Mouse (Mus musculus) liver, embryonic 14.5 days (tissue): ENCODE data around the gene Vezt. TPM values are rescaled to one million over a fixed set of nuclear protein-coding genes. Genes with fewer than 3 reads are reported as not detected.

Experiments used
- ATAC-seq: fragments of 200-750 bp; cut with Nextera tagmentation; 2 replicates; pipeline ENCODE4 v1.8.0; 2017; ENCODE audit warnings: moderate number of reproducible peaks, mild to moderate bottlenecking, moderate library complexity; ENCODE audit not compliant: insufficient read depth
- DNase-seq, 3 experiments: peaks; one replicate each; pipeline ENCODE4 v3.0.0-alpha.2; 2012 to 2013; ENCODE audit warnings: low read depth in 3 of 3, low spot score in 3 of 3
- H3K27ac ChIP-seq: fragments of 300-500 bp; sonication (generic); 2 replicates; pipeline ENCODE4 v1.5.1; 2014; ENCODE audit warnings: moderate library complexity, mild to moderate bottlenecking, control low read depth, inconsistent platforms
- H3K27me3 ChIP-seq: fragments of 300-500 bp; sonication (generic); 2 replicates; pipeline ENCODE4 v1.6.1; 2014; ENCODE audit warnings: mild to moderate bottlenecking, low read length, moderate library complexity; ENCODE audit not compliant: control insufficient read depth, insufficient read depth
- H3K36me3 ChIP-seq: fragments of 300-500 bp; sonication (generic); replicated peaks from 2 replicates; pipeline ENCODE4 v1.6.1; 2014; ENCODE audit warnings: low read depth; ENCODE audit not compliant: control insufficient read depth, insufficient read depth
- H3K4me1 ChIP-seq, 2 experiments: fragments of 200-500 bp in 1 of 2; fragments of 300-500 bp in 1 of 2; sonication (generic) in 1 of 2; replicated peaks; 2 replicates each; pipeline ENCODE4 v1.6.1; 2012 to 2014; ENCODE audit warnings: antibody characterized with exemption in 1 of 2, inconsistent platforms in 1 of 2, low read length in 1 of 2; ENCODE audit not compliant: control insufficient read depth in 2 of 2, insufficient read depth in 2 of 2
- H3K4me2 ChIP-seq: fragments of 300-500 bp; sonication (generic); 2 replicates; pipeline ENCODE4 v1.6.1; 2014; ENCODE audit warnings: low read depth, mild to moderate bottlenecking, control low read depth, moderate library complexity
- H3K4me3 ChIP-seq, 2 experiments: fragments of 200-500 bp in 1 of 2; fragments of 300-500 bp in 1 of 2; sonication (generic) in 1 of 2; 2 replicates each; pipeline ENCODE4 v1.5.1; 2012 to 2014; ENCODE audit warnings: low read depth in 2 of 2, low read length in 2 of 2, mild to moderate bottlenecking in 2 of 2, control low read depth in 1 of 2, inconsistent platforms in 1 of 2, moderate library complexity in 1 of 2; ENCODE audit not compliant: insufficient read depth in 1 of 2
- H3K9ac ChIP-seq: fragments of 300-500 bp; sonication (generic); replicated peaks from 2 replicates; pipeline ENCODE4 v1.6.1; 2014; ENCODE audit warnings: mild to moderate bottlenecking, control low read depth, moderate library complexity
- H3K9me3 ChIP-seq: fragments of 300-500 bp; sonication (generic); 2 replicates; pipeline ENCODE4 v1.6.1; 2016; ENCODE audit warnings: low read length, mixed read lengths; ENCODE audit not compliant: control insufficient read depth
- CTCF ChIP-seq: IDR thresholded peaks from 2 replicates; pipeline ENCODE4 v1.5.1; 2016; ENCODE audit warnings: antibody characterized with exemption, low read depth, control low read depth
- EP300 ChIP-seq: IDR thresholded peaks from 2 replicates; pipeline ENCODE4 v1.6.1; 2016; ENCODE audit warnings: antibody characterized with exemption, low read depth
- WGBS: fragments of 180-500 bp; shearing (Covaris S2); extraction: QIAGEN DNeasy Blood & Tissue Kit; methylation state at CpG from one replicate; pipeline ENCODE4 v1.1.7; 2014; ENCODE audit not compliant: insufficient replicate concordance; 5-methylcytosine and 5-hydroxymethylcytosine counted together
- polyA plus RNA-seq, 2 experiments: library from polyadenylated mRNA; depleted of rRNA in 1 of 2; stranded (reverse) in 1 of 2; unstranded in 1 of 2; fragments of >200 nt; fragmentation: Nextera tagmentation in 1 of 2; extraction: Ambion mirVana in 1 of 2; gene quantifications; 2 replicates each; pipeline versions ENCODE4 v1.2.1 to v1.2.3; 2012 to 2014

The Vezt gene
- polyA plus RNA-seq, 2 experiments: 6.6 to 12.7 TPM

DNA sequence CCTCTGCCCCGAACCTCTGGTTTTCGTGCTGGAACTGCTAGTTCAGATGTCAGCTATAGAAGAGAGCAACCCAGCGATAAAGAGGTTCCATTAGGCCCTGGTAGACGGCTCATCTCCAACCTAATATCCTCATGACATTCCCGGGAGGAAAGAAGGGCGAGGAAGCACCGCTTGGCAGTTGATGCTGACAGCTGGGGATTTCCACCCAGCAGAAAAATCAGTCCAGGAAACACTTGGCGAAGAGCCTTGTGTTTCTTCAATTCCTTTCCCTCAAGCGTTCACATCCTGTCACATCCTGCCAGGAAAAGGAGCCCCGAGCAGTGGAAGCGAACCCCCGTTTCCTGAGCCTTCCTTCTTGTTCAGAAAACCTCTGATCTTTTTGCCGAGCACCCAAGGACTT is 116.4 kb downstream of the Vezt start:
- ATAC-seq (no peak), DNase-seq (no peak)
- Histone ChIP-seq H3K4me3 (no peak overlapping the region), H3K4me2 (no peak overlapping the region), H3K36me3 (no peaks in the 10 kb centered on the region), H3K4me1 (peaks cover 14 to 27% of the 10 kb centered on the region in 2 experiments), H3K9ac (no peak overlapping the region), H3K27me3 (no peaks in the 10 kb centered on the region), H3K9me3 (no peaks in the 10 kb centered on the region), H3K27ac (no peak overlapping the region)
- TF ChIP-seq EP300 (no peak), CTCF (no peak)
- 34% methylated on average over 13 of the region's 13 CpGs for WGBS

DNA sequence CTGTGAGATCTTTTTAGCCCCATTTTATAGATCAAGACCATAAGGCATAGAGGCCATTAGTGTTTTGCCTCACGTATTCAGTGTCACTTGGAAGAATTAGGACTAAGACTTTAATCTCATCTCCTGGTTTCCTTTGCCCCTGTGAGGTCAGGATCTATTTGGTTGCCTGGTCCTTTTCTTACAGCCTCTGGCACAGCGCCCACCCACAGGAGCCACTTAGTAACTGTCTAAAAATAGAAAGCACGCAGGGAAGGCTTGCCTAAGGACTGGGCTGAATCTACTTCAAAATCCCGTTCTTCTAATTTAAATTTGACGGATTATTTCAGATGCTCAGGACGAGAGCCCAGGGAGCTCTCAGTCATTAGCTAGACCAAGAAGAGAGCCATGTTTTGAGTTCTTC is 116.9 kb downstream of the Vezt start:
- no peak for TF ChIP-seq EP300
- 44% methylated on average over 6 of the region's 6 CpGs for WGBS
- DNase-seq: no peak
- Histone ChIP-seq H3K4me2 (no peak overlapping the region), H3K36me3 (no peaks in the 10 kb centered on the region), H3K9ac (no peak overlapping the region), H3K27me3 (no peaks in the 10 kb centered on the region), H3K4me3 (no peak overlapping the region), H3K9me3 (no peaks in the 10 kb centered on the region), H3K27ac (no peak overlapping the region), H3K4me1 (peaks cover 14 to 30% of the 10 kb centered on the region in 2 experiments)
- no peak for ATAC-seq

DNA sequence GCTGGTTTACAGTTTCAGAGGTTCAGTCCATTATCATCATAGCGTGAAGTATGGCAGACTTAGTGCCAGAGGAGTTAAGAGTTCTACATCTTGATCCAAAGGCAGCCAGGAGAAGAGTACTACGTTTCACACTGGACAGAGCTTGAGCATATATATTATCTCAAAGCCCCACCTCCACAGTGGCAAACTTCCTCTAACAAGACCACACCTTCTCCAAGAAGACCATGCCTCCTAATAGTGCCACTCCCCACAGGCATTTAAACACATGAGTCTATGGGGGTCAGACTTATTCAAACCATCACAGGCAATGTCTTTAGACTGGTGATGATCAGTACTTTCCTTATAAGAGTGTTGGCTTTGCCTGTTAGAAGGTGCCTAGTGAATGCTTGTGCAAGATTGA is 117.5 kb downstream of the Vezt start:
- TF ChIP-seq CTCF: no peak
- TF ChIP-seq EP300: no peak
- ATAC-seq: peak; percentile 66; the same call in 1 of the 2 replicates
- WGBS: 29% methylated on average over 2 of the region's 2 CpGs
- Histone ChIP-seq H3K27me3 (no peaks in the 10 kb centered on the region), H3K36me3 (no peaks in the 10 kb centered on the region), H3K4me2 (no peak overlapping the region), H3K4me3 (no peak overlapping the region), H3K4me1 (peaks cover 16 to 34% of the 10 kb centered on the region in 2 experiments), H3K9ac (no peak overlapping the region), H3K9me3 (no peaks in the 10 kb centered on the region), H3K27ac (no peak overlapping the region)
- no peak for DNase-seq

- 65% methylated on average over 2 of the region's 2 CpGs for WGBS
- Histone ChIP-seq H3K4me1 (peaks cover 29 to 48% of the 10 kb centered on the region in 2 experiments), H3K27ac (no peak overlapping the region), H3K4me3 (no peak overlapping the region), H3K4me2 (no peak overlapping the region), H3K36me3 (no peaks in the 10 kb centered on the region), H3K9me3 (no peaks in the 10 kb centered on the region), H3K27me3 (no peaks in the 10 kb centered on the region), H3K9ac (no peak overlapping the region)
- TF ChIP-seq EP300: no peak
- TF ChIP-seq CTCF: peak; percentile 54
- DNase-seq (no peak), ATAC-seq (no peak)
Observed at GRCm38 (mm10) chr10:93916778-93917177, 118.8 kb downstream of the Vezt start.

DNA sequence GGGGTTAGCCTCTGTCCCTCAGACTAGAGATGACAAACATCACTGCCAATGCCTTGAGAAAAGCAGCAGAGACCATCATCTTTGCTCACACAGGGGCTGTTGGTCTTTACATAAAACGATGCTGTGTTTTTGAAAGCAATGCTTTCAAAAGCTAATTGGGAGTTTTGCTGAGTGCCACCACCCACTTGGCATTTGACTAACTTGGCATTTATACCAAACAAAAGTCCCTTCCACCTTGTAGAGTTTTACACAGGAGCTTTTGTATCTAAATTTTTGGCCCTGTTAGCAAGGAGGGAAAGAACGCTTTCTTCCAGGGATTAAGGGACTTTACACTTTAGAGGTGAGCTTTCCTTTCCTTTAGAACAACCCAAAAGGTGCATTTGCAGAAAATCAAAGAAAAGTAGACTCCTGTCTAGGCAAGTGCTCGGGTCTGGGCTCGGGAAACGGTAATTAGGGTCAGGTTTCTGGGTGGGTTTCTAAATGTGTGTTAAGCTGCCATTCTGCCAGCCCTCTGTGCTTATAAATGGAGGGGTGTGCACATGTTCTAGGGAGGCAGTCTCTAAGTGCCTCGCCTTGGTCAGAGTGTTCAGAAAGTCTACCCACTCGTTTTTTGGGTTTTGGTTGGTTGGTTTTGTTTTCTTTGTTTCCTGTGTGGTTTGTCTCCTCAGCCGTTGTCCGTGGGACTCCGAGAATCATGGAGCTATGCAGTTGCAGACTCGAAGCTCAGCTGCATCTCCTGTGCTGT is 119.9 kb downstream of the Vezt start:
- no peaks in the 10 kb centered on the region for H3K27me3 ChIP-seq
- H3K9me3 ChIP-seq: no peaks in the 10 kb centered on the region
- no peak overlapping the region for H3K4me3 ChIP-seq
- ATAC-seq (no peak), DNase-seq (no peak)
- WGBS: 32% methylated on average over 11 of the region's 11 CpGs
- H3K36me3 ChIP-seq: no peaks in the 10 kb centered on the region
- no peak overlapping the region for H3K9ac ChIP-seq
- no peak overlapping the region for H3K27ac ChIP-seq
- TF ChIP-seq CTCF: no peak
- TF ChIP-seq EP300: no peak
- H3K4me2 ChIP-seq: no peak overlapping the region
- H3K4me1 ChIP-seq: peaks cover 33 to 47% of the 10 kb centered on the region in 2 experiments
